Mouse (Mus musculus): ENCODE data around the gene Per1.
A peak's percentile ranks its signal among the peaks of the same experiment; 100 is the strongest.
"Not testable (repeated sequence)": the region's sequence is repeated elsewhere in the genome, so short reads cannot be mapped to it uniquely, and the experiment has no call there.

Per1 gene

GRCm38 (mm10) chr11:69080102-69080854 is 14.7 kb upstream of the Per1 start:
- DNase-seq (ENCODE audit: low spot score in 2 of 2) = no peak

GRCm38 (mm10) chr11:69080855-69081222 is 14.2 kb upstream of the Per1 start:
- no peak for DNase-seq (ENCODE audit: low spot score in 2 of 2)

GRCm38 (mm10) chr11:69081613-69082012 is 13.4 kb upstream of the Per1 start:
- no peak for DNase-seq (ENCODE audit: low spot score in 2 of 2)

- DNase-seq (ENCODE audit: low spot score in 2 of 2) = no peak
Measured at GRCm38 (mm10) chr11:69085608-69086007, 9.4 kb upstream of the Per1 start.

GRCm38 (mm10) chr11:69086390-69086789 is 8.6 kb upstream of the Per1 start:
- DNase-seq (ENCODE audit: low spot score in 2 of 2) = peak in 1 of 2 experiments; percentile 16

- peak in 1 of 2 experiments; percentile 31 for DNase-seq (ENCODE audit: low spot score in 2 of 2)
Measured at GRCm38 (mm10) chr11:69087082-69087481, 7.9 kb upstream of the Per1 start.

- DNase-seq (ENCODE audit: low spot score in 2 of 2) = no peak
Measured at GRCm38 (mm10) chr11:69087597-69087996, 7.4 kb upstream of the Per1 start.

GRCm38 (mm10) chr11:69088103-69088855 is 6.7 kb upstream of the Per1 start, which contains the start of gene Vamp2:
Vamp2 (plus strand) TSS chr11:69088490.
- peak; percentile 91 to 92 for DNase-seq (ENCODE audit: low spot score in 2 of 2)

- DNase-seq (ENCODE audit: low spot score in 2 of 2) = peak in 1 of 2 experiments; percentile 21
Measured at GRCm38 (mm10) chr11:69088856-69089615, 6.0 kb upstream of the Per1 start.

GRCm38 (mm10) chr11:69089616-69090290 is 5.3 kb upstream of the Per1 start:
- DNase-seq (ENCODE audit: low spot score in 2 of 2) = peak in 1 of 2 experiments; percentile 16

- no peak for DNase-seq (ENCODE audit: low spot score in 2 of 2)
Measured at GRCm38 (mm10) chr11:69090367-69090766, 4.7 kb upstream of the Per1 start.

- peak in 1 of 2 experiments; percentile 33 for DNase-seq (ENCODE audit: low spot score in 2 of 2)
Measured at GRCm38 (mm10) chr11:69091566-69092385, 3.2 kb upstream of the Per1 start.

- peak; percentile 79 to 86 for DNase-seq (ENCODE audit: low spot score in 2 of 2)
Measured at GRCm38 (mm10) chr11:69092386-69092751, 2.6 kb upstream of the Per1 start.

GRCm38 (mm10) chr11:69092871-69093270 is 2.1 kb upstream of the Per1 start:
- no peak for DNase-seq (ENCODE audit: low spot score in 2 of 2)

- not testable (repeated sequence) for DNase-seq (ENCODE audit: low spot score in 2 of 2)
Measured at GRCm38 (mm10) chr11:69093856-69094255, 1.2 kb upstream of the Per1 start.

- no peak for DNase-seq (ENCODE audit: low spot score in 2 of 2)
Measured at GRCm38 (mm10) chr11:69095511-69096231, 654 bp downstream of the Per1 start.

GRCm38 (mm10) chr11:69096360-69096986 is 1.5 kb downstream of the Per1 start:
- DNase-seq (ENCODE audit: low spot score in 2 of 2) = no peak

GRCm38 (mm10) chr11:69096987-69097900 is 2.2 kb downstream of the Per1 start:
- peak; percentile 99 for DNase-seq (ENCODE audit: low spot score in 2 of 2)
